Mouse (Mus musculus): ENCODE results near the gene Olfr196. TPM values are rescaled to one million over a fixed set of nuclear protein-coding genes. Genes with fewer than 3 reads are reported as not detected.
"Not testable (repeated sequence)": the region's sequence is repeated elsewhere in the genome, so short reads cannot be mapped to it uniquely, and the experiment has no call there.

Gene Olfr196
- polyA plus RNA-seq (2014; fragmentation: Nextera tagmentation; extraction: Ambion mirVana), result not detected in 2 replicates

DNA sequence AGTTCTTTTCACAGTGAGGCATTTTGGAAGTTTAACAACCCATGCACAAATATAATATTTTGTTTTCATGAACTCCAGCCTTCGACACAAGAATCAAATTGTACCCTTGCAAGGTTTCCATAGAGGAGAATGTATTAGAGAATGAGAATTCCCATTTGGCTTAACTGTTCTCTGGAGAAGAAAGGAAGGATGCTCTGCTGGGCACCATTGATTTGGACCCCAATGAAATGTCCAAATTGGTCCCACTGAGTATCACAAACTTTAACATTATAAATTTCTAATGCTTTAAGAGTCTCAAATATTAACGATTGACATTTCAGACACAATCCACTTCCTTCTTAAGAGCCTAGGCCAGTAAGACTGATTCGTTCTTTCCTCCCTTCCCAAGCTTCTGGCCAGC, at the start of gene Olfr196:
Gene Olfr196 (minus strand): TSS at position 101 of the 400 bp plus-strand sequence.
- ATAC-seq (ENCODE audit: low FRiP score, low TSS enrichment) (no peak), DNase-seq (no peak)
- Histone ChIP-seq H3K27me3 (ENCODE audit: control insufficient read depth, insufficient read depth, low read length) (no peaks in the 10 kb centered on the region), H3K9ac (replicated peaks; ENCODE audit: low read length) (no peak within 1 kb of the TSS), H3K36me3 (ENCODE audit: control insufficient read depth, insufficient read depth, low read length) (no peaks in the 10 kb centered on the region), H3K4me2 (ENCODE audit: low read length) (no peak within 1 kb of the TSS), H3K27ac (replicated peaks; ENCODE audit: low read depth, low read length) (no peak within 1 kb of the TSS), H3K4me3 (replicated peaks; ENCODE audit: low read depth, low read length) (no peak within 1 kb of the TSS), H3K9me3 (ENCODE audit: control insufficient read depth, low read length) (no peaks in the 10 kb centered on the region), H3K4me1 (ENCODE audit: control insufficient read depth, insufficient read depth, low read length) (no peaks in the 10 kb centered on the region)
- 78% methylated on average over 3 of the region's 3 CpGs for WGBS

DNA sequence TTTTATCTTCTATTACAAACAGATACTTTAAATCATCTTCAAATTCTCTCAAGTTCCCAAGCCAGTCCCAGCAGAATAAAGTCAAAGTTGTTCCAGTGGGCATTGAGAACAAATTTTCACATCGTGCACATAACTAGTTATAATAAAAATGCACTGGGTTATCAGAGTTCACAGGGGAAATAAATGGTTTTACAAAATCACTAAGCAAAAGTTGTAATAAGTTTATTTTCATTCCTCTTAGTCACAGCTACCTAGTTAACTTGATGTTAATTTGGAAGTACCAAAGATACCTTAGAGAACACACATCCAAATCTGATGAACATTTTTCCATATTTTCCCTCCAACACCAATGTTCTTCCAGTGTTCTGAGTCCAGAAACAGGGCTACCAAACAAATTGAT, 49.4 kb upstream of the Olfr196 start, which contains the start of gene Olfr199:
Gene Olfr199 (minus strand): TSS at position 101 of the 400 bp plus-strand sequence.
- H3K4me3 ChIP-seq (replicated peaks; ENCODE audit: low read depth, low read length); H3K27ac ChIP-seq (replicated peaks; ENCODE audit: low read depth, low read length); H3K9me3 ChIP-seq (ENCODE audit: control insufficient read depth, low read length); ATAC-seq (ENCODE audit: low FRiP score, low TSS enrichment); DNase-seq; H3K27me3 ChIP-seq (ENCODE audit: control insufficient read depth, insufficient read depth, low read length); H3K4me2 ChIP-seq (ENCODE audit: low read length); H3K4me1 ChIP-seq (ENCODE audit: control insufficient read depth, insufficient read depth, low read length); H3K36me3 ChIP-seq (ENCODE audit: control insufficient read depth, insufficient read depth, low read length); H3K9ac ChIP-seq (replicated peaks; ENCODE audit: low read length): not testable (repeated sequence)
- 81% methylated on average over 1 of the region's 1 CpGs for WGBS

DNA sequence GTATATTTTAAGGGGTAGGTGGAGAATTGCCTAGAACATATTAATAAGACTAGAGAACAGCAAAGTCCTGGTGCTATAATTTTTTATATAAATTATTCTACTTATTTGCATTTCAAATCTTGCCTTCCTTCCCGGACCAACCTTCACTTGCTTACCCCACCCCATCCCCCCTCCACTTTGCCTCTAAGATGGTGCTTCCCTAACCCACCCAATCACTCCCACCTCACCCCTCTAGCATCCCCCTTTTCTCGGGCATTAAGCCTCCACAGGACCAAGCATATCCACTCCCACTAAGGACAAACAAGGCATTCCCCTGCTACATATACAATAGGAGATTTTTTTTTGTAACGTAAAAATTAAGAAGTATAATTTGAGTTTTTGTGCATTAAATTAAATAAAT, 47.6 kb upstream of the Olfr196 start:
- H3K27ac ChIP-seq (replicated peaks; ENCODE audit: low read depth, low read length); H3K27me3 ChIP-seq (ENCODE audit: control insufficient read depth, insufficient read depth, low read length); ATAC-seq (ENCODE audit: low FRiP score, low TSS enrichment); H3K9ac ChIP-seq (replicated peaks; ENCODE audit: low read length); H3K36me3 ChIP-seq (ENCODE audit: control insufficient read depth, insufficient read depth, low read length); H3K4me1 ChIP-seq (ENCODE audit: control insufficient read depth, insufficient read depth, low read length); H3K4me2 ChIP-seq (ENCODE audit: low read length); H3K4me3 ChIP-seq (replicated peaks; ENCODE audit: low read depth, low read length); DNase-seq; H3K9me3 ChIP-seq (ENCODE audit: control insufficient read depth, low read length): not testable (repeated sequence)
- 83% methylated on average over 3 of the region's 3 CpGs for WGBS

DNA sequence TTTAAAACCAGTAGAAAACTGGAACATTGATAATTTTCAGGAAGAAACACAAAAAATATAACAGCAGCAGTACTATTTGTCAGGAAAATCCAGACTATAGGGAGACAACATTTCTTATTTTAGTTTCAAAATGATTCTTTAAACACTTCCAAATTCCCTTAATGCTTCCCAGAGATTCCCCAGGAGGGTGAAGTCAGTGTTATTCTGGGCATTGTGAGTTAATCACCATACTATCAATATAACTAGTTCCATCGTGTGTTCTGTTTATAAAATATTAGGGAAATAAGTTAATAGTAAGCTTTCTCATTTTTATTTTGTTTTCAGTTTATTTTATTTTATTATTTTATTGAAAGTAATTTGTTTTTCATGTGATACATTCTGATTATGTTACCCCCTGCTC, 33.2 kb upstream of the Olfr196 start, which contains the start of gene Olfr198:
Gene Olfr198 (minus strand): TSS at position 101 of the 400 bp plus-strand sequence.
- H3K27me3 ChIP-seq (ENCODE audit: control insufficient read depth, insufficient read depth, low read length); DNase-seq; H3K27ac ChIP-seq (replicated peaks; ENCODE audit: low read depth, low read length); ATAC-seq (ENCODE audit: low FRiP score, low TSS enrichment); H3K36me3 ChIP-seq (ENCODE audit: control insufficient read depth, insufficient read depth, low read length); H3K4me2 ChIP-seq (ENCODE audit: low read length); H3K4me3 ChIP-seq (replicated peaks; ENCODE audit: low read depth, low read length); H3K4me1 ChIP-seq (ENCODE audit: control insufficient read depth, insufficient read depth, low read length); H3K9me3 ChIP-seq (ENCODE audit: control insufficient read depth, low read length); H3K9ac ChIP-seq (replicated peaks; ENCODE audit: low read length): not testable (repeated sequence)
- 72% methylated on average over 1 of the region's 1 CpGs for WGBS

DNA sequence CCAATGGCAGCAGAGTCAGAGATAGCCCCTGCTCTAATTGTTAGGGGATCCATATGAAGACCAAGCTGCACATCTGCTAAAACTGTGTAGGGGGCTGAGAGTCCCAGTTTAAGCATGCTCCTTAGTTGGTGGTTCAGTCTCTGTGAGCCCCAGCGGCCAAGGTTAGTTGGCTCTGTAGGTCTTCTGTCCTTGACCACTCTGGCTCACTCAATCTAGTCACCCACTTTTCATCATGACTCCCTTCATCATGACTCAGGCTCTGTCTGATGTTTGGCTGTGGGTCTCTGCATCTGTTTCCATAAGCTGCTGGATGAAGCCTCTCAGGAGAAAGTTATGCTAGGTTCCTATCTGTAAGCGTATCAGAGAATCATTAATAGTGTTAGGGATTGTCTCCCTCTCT, 18.3 kb downstream of the Olfr196 start:
- ATAC-seq (ENCODE audit: low FRiP score, low TSS enrichment), result 0 out of 2 replicates have a peak, but pooled peaks have one; percentile 20
- WGBS, result 94% methylated on average over 2 of the region's 2 CpGs
- Histone ChIP-seq H3K9ac (replicated peaks; ENCODE audit: low read length) (no peak overlapping the region), H3K27ac (replicated peaks; ENCODE audit: low read depth, low read length) (no peak overlapping the region), H3K4me2 (ENCODE audit: low read length) (no peak overlapping the region), H3K4me1 (ENCODE audit: control insufficient read depth, insufficient read depth, low read length) (no peaks in the 10 kb centered on the region), H3K36me3 (ENCODE audit: control insufficient read depth, insufficient read depth, low read length) (no peaks in the 10 kb centered on the region), H3K4me3 (replicated peaks; ENCODE audit: low read depth, low read length) (no peak overlapping the region), H3K27me3 (ENCODE audit: control insufficient read depth, insufficient read depth, low read length) (no peaks in the 10 kb centered on the region), H3K9me3 (ENCODE audit: control insufficient read depth, low read length) (no peaks in the 10 kb centered on the region)
- no peak for DNase-seq

DNA sequence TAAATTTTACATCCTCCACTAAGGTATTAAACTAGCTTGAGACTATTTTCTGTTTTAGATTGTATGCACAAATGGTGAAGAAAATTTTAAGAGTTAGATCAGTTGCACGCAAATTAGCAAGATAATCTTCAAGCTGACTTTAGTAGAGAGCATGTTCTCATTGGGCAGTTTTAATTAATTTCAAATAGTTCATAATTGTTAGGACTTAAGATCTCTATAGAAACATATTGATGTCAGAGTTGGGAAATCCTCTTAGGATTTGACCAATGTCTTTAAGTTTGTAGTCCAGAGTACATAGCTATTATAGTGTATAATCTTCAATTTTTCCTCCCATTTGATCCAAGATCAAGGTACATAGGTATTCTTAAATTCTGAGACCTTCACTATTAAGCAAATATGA, 23.5 kb downstream of the Olfr196 start, which contains the start of gene Olfr195:
Gene Olfr195 (plus strand): TSS at position 301 of the 400 bp plus-strand sequence.
- Histone ChIP-seq H3K9ac (replicated peaks; ENCODE audit: low read length) (no peak within 1 kb of the TSS), H3K27me3 (ENCODE audit: control insufficient read depth, insufficient read depth, low read length) (no peaks in the 10 kb centered on the region), H3K4me2 (ENCODE audit: low read length) (no peak within 1 kb of the TSS), H3K4me1 (ENCODE audit: control insufficient read depth, insufficient read depth, low read length) (no peaks in the 10 kb centered on the region), H3K4me3 (replicated peaks; ENCODE audit: low read depth, low read length) (no peak within 1 kb of the TSS), H3K36me3 (ENCODE audit: control insufficient read depth, insufficient read depth, low read length) (no peaks in the 10 kb centered on the region), H3K9me3 (ENCODE audit: control insufficient read depth, low read length) (no peaks in the 10 kb centered on the region), H3K27ac (replicated peaks; ENCODE audit: low read depth, low read length) (no peak within 1 kb of the TSS)
- no peak for DNase-seq
- no peak for ATAC-seq (ENCODE audit: low FRiP score, low TSS enrichment)
- 92% methylated on average over 1 of the region's 1 CpGs for WGBS

DNA sequence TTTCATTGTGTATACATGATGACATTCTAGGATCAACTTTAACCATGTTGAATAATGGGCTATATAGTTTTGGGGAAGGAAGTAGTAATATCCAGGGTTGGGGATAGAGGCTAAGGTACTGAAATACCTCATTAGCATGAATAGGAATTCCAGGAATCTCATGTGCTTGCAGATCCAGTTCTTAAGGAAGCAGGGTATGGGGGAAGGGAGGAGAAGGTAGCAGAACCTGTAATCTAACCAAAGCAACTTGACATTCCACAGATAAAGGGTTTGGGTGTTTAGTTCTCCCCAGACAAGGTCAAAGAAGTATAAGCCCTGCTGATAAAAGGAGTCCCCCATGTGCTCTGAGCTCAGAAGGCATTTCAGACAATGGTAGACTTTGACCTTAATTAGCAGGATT, 29.1 kb downstream of the Olfr196 start:
- H3K36me3 ChIP-seq (ENCODE audit: control insufficient read depth, insufficient read depth, low read length), result no peaks in the 10 kb centered on the region
- H3K4me3 ChIP-seq (replicated peaks; ENCODE audit: low read depth, low read length), result no peak overlapping the region
- no peaks in the 10 kb centered on the region for H3K4me1 ChIP-seq (ENCODE audit: control insufficient read depth, insufficient read depth, low read length)
- ATAC-seq (ENCODE audit: low FRiP score, low TSS enrichment), result no peak
- no peaks in the 10 kb centered on the region for H3K27me3 ChIP-seq (ENCODE audit: control insufficient read depth, insufficient read depth, low read length)
- H3K9me3 ChIP-seq (ENCODE audit: control insufficient read depth, low read length), result no peaks in the 10 kb centered on the region
- H3K4me2 ChIP-seq (ENCODE audit: low read length), result no peak overlapping the region
- no peak for DNase-seq
- no peak overlapping the region for H3K27ac ChIP-seq (replicated peaks; ENCODE audit: low read depth, low read length)
- H3K9ac ChIP-seq (replicated peaks; ENCODE audit: low read length), result no peak overlapping the region

DNA sequence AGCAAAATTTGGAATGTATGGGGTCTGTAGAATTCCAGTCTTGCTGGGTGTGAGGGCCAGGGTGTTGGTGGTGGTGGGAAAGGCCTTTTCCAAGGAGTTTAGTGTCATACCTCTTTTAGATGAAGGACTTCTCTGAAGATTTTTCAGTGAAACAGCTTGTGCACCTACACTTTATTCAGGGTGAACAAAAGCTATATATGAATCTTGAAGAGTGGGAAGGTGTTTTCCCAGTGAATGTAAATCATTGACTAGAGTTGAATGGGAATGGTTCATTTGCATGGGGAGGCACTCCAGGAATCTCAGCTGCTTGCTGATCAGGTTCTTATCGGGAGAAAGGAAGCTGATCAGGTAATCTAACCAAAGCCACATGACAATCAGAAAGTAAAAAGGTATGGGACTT, 39.5 kb downstream of the Olfr196 start:
- WGBS, result 87% methylated on average over 1 of the region's 1 CpGs
- ATAC-seq (ENCODE audit: low FRiP score, low TSS enrichment), result no peak

DNA sequence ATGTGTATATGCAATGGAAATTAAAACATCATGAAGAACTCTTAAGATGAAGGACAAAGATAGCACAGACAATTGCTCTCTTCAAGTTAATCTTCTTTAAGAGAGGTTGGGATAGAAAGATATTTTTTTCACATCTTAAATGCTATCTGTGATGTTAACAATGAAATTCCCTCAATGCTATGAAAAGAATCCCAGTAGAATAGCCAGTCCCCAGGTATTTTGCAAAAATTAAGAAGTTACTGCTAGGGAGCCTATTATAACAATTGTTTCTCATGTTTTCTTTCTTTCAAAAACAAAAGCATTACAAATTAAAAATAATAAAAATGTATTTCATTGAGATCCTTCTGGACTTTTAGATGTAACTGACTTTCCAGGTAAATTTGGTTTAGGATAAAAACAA, 49.3 kb downstream of the Olfr196 start, which contains the start of gene Olfr194:
Gene Olfr194 (minus strand): TSS at position 101 of the 400 bp plus-strand sequence.
- H3K36me3 ChIP-seq (ENCODE audit: control insufficient read depth, insufficient read depth, low read length), result no peaks in the 10 kb centered on the region
- no peaks in the 10 kb centered on the region for H3K9me3 ChIP-seq (ENCODE audit: control insufficient read depth, low read length)
- ATAC-seq (ENCODE audit: low FRiP score, low TSS enrichment) (no peak), DNase-seq (no peak)
- no peak within 1 kb of the TSS for H3K9ac ChIP-seq (replicated peaks; ENCODE audit: low read length)
- no peaks in the 10 kb centered on the region for H3K4me1 ChIP-seq (ENCODE audit: control insufficient read depth, insufficient read depth, low read length)
- H3K27me3 ChIP-seq (ENCODE audit: control insufficient read depth, insufficient read depth, low read length), result no peaks in the 10 kb centered on the region
- no peak within 1 kb of the TSS for H3K27ac ChIP-seq (replicated peaks; ENCODE audit: low read depth, low read length)
- no peak within 1 kb of the TSS for H3K4me3 ChIP-seq (replicated peaks; ENCODE audit: low read depth, low read length)
- H3K4me2 ChIP-seq (ENCODE audit: low read length), result no peak within 1 kb of the TSS

More for the DNA sequence above, 39.5 kb downstream of the Olfr196 start:
- no peak for DNase-seq
- Histone ChIP-seq H3K4me3 (replicated peaks; ENCODE audit: low read depth, low read length) (no peak overlapping the region), H3K36me3 (ENCODE audit: control insufficient read depth, insufficient read depth, low read length) (no peaks in the 10 kb centered on the region), H3K27me3 (ENCODE audit: control insufficient read depth, insufficient read depth, low read length) (no peaks in the 10 kb centered on the region), H3K4me1 (ENCODE audit: control insufficient read depth, insufficient read depth, low read length) (no peaks in the 10 kb centered on the region), H3K4me2 (ENCODE audit: low read length) (no peak overlapping the region), H3K9me3 (ENCODE audit: control insufficient read depth, low read length) (no peaks in the 10 kb centered on the region), H3K9ac (replicated peaks; ENCODE audit: low read length) (no peak overlapping the region), H3K27ac (replicated peaks; ENCODE audit: low read depth, low read length) (no peak overlapping the region)

Measured in midbrain, embryonic 14.5 days (tissue).